Mouse (Mus musculus): ENCODE measurements at regions not wholly inside any gene's neighbourhood (a gene's known extent, or its start where the extent isn't known, plus 50 kb on each side); places are given as distances from the start of the nearest gene placed in this dataset.

GRCm38 (mm10) chr1:41165878-41166786, 360.7 kb downstream of the Tmem182 start:
- peaks cover 6% of the 10 kb centered on the region; the same call in 1 of the 2 replicates for H3K4me1 ChIP-seq (ENCODE audit: control insufficient read depth, insufficient read depth, low read length)
- 6% methylated on average over 12 of the region's 12 CpGs for WGBS
- H3K27ac ChIP-seq (ENCODE audit: low read length): peak overlapping the region; percentile 24

GRCm38 (mm10) chr1:41166787-41167420, 361.5 kb downstream of the Tmem182 start:
- Histone ChIP-seq H3K4me2 (ENCODE audit: low read length) (peak overlapping the region; percentile 23), H3K9me3 (replicated peaks; ENCODE audit: control insufficient read depth, low read length, poor library complexity, severe bottlenecking) (no peaks in the 10 kb centered on the region; the same call in 1 of the 2 replicates), H3K9ac (ENCODE audit: low read depth, low read length) (no peak overlapping the region), H3K4me3 (ENCODE audit: low read depth, low read length) (no peak overlapping the region), H3K4me1 (ENCODE audit: control insufficient read depth, insufficient read depth, low read length) (peaks cover 6% of the 10 kb centered on the region; the same call in 1 of the 2 replicates), H3K36me3 (ENCODE audit: control insufficient read depth, insufficient read depth, low read length) (no peaks in the 10 kb centered on the region), H3K27me3 (ENCODE audit: control insufficient read depth, insufficient read depth, low read depth, low read length) (no peaks in the 10 kb centered on the region), H3K27ac (ENCODE audit: low read length) (no peak overlapping the region)
- peak; percentile 62; the same call in 1 of the 2 replicates for ATAC-seq
- 14% methylated on average over 4 of the region's 4 CpGs for WGBS

More at GRCm38 (mm10) chr1:41165878-41166786, 360.7 kb downstream of the Tmem182 start:
- H3K27me3 ChIP-seq (ENCODE audit: control insufficient read depth, insufficient read depth, low read depth, low read length): no peaks in the 10 kb centered on the region
- H3K4me3 ChIP-seq (ENCODE audit: low read depth, low read length): no peak overlapping the region
- H3K9me3 ChIP-seq (replicated peaks; ENCODE audit: control insufficient read depth, low read length, poor library complexity, severe bottlenecking): no peaks in the 10 kb centered on the region; the same call in 1 of the 2 replicates
- no peak overlapping the region for H3K9ac ChIP-seq (ENCODE audit: low read depth, low read length)
- peak; percentile 87 for ATAC-seq
- no peaks in the 10 kb centered on the region for H3K36me3 ChIP-seq (ENCODE audit: control insufficient read depth, insufficient read depth, low read length)
- H3K4me2 ChIP-seq (ENCODE audit: low read length): peak overlapping the region; percentile 23

- Histone ChIP-seq H3K9me3 (replicated peaks; ENCODE audit: control insufficient read depth, low read length, poor library complexity, severe bottlenecking) (no peaks in the 10 kb centered on the region), H3K9ac (ENCODE audit: low read depth, low read length) (no peak overlapping the region), H3K4me3 (ENCODE audit: low read depth, low read length) (no peak overlapping the region), H3K27me3 (ENCODE audit: control insufficient read depth, insufficient read depth, low read depth, low read length) (no peaks in the 10 kb centered on the region), H3K27ac (ENCODE audit: low read length) (no peak overlapping the region), H3K4me1 (ENCODE audit: control insufficient read depth, insufficient read depth, low read length) (no peaks in the 10 kb centered on the region), H3K36me3 (ENCODE audit: control insufficient read depth, insufficient read depth, low read length) (no peaks in the 10 kb centered on the region), H3K4me2 (ENCODE audit: low read length) (no peak overlapping the region)
- 89% methylated on average over 6 of the region's 6 CpGs for WGBS
- ATAC-seq: no peak
These were observed 381.6 kb downstream of the Tmem182 start for GRCm38 (mm10) chr1:41186991-41187390.

GRCm38 (mm10) chr1:41212876-41213275, 407.5 kb downstream of the Tmem182 start:
- Histone ChIP-seq H3K27me3 (ENCODE audit: control insufficient read depth, insufficient read depth, low read depth, low read length) (no peaks in the 10 kb centered on the region), H3K4me2 (ENCODE audit: low read length) (no peak overlapping the region), H3K9ac (ENCODE audit: low read depth, low read length) (no peak overlapping the region), H3K4me3 (ENCODE audit: low read depth, low read length) (no peak overlapping the region), H3K4me1 (ENCODE audit: control insufficient read depth, insufficient read depth, low read length) (no peaks in the 10 kb centered on the region), H3K9me3 (replicated peaks; ENCODE audit: control insufficient read depth, low read length, poor library complexity, severe bottlenecking) (no peaks in the 10 kb centered on the region), H3K27ac (ENCODE audit: low read length) (no peak overlapping the region), H3K36me3 (ENCODE audit: control insufficient read depth, insufficient read depth, low read length) (no peaks in the 10 kb centered on the region)
- no peak for ATAC-seq
- 88% methylated on average over 2 of the region's 2 CpGs for WGBS

GRCm38 (mm10) chr1:41225851-41226250, 420.4 kb downstream of the Tmem182 start:
- no peaks in the 10 kb centered on the region for H3K9me3 ChIP-seq (replicated peaks; ENCODE audit: control insufficient read depth, low read length, poor library complexity, severe bottlenecking)
- H3K4me3 ChIP-seq (ENCODE audit: low read depth, low read length): no peak overlapping the region
- H3K9ac ChIP-seq (ENCODE audit: low read depth, low read length): no peak overlapping the region
- ATAC-seq: no peak
- H3K36me3 ChIP-seq (ENCODE audit: control insufficient read depth, insufficient read depth, low read length): no peaks in the 10 kb centered on the region
- 96% methylated on average over 1 of the region's 1 CpGs for WGBS
- H3K4me2 ChIP-seq (ENCODE audit: low read length): no peak overlapping the region
- no peak overlapping the region for H3K27ac ChIP-seq (ENCODE audit: low read length)
- H3K27me3 ChIP-seq (ENCODE audit: control insufficient read depth, insufficient read depth, low read depth, low read length): no peaks in the 10 kb centered on the region
- no peaks in the 10 kb centered on the region for H3K4me1 ChIP-seq (ENCODE audit: control insufficient read depth, insufficient read depth, low read length)

- no peak overlapping the region for H3K27ac ChIP-seq (ENCODE audit: low read length)
- 63% methylated on average over 7 of the region's 7 CpGs for WGBS
These were observed 429.9 kb downstream of the Tmem182 start for GRCm38 (mm10) chr1:41235335-41235734.

GRCm38 (mm10) chr1:41243000-41243399, 437.6 kb downstream of the Tmem182 start:
- Histone ChIP-seq H3K4me2 (ENCODE audit: low read length) (no peak overlapping the region), H3K36me3 (ENCODE audit: control insufficient read depth, insufficient read depth, low read length) (no peaks in the 10 kb centered on the region), H3K27me3 (ENCODE audit: control insufficient read depth, insufficient read depth, low read depth, low read length) (no peaks in the 10 kb centered on the region), H3K9ac (ENCODE audit: low read depth, low read length) (no peak overlapping the region), H3K9me3 (replicated peaks; ENCODE audit: control insufficient read depth, low read length, poor library complexity, severe bottlenecking) (no peaks in the 10 kb centered on the region), H3K4me3 (ENCODE audit: low read depth, low read length) (no peak overlapping the region), H3K27ac (ENCODE audit: low read length) (no peak overlapping the region), H3K4me1 (ENCODE audit: control insufficient read depth, insufficient read depth, low read length) (no peaks in the 10 kb centered on the region)
- no peak for ATAC-seq
- WGBS: 40% methylated on average over 6 of the region's 6 CpGs

More at GRCm38 (mm10) chr1:41235335-41235734, 429.9 kb downstream of the Tmem182 start:
- no peaks in the 10 kb centered on the region for H3K36me3 ChIP-seq (ENCODE audit: control insufficient read depth, insufficient read depth, low read length)
- H3K9ac ChIP-seq (ENCODE audit: low read depth, low read length): no peak overlapping the region
- peak; percentile 45; the same call in 1 of the 2 replicates for ATAC-seq
- H3K4me2 ChIP-seq (ENCODE audit: low read length): no peak overlapping the region
- no peak overlapping the region for H3K4me3 ChIP-seq (ENCODE audit: low read depth, low read length)
- H3K27me3 ChIP-seq (ENCODE audit: control insufficient read depth, insufficient read depth, low read depth, low read length): no peaks in the 10 kb centered on the region
- no peaks in the 10 kb centered on the region for H3K4me1 ChIP-seq (ENCODE audit: control insufficient read depth, insufficient read depth, low read length)
- H3K9me3 ChIP-seq (replicated peaks; ENCODE audit: control insufficient read depth, low read length, poor library complexity, severe bottlenecking): no peaks in the 10 kb centered on the region

GRCm38 (mm10) chr1:41244627-41245026, 439.2 kb downstream of the Tmem182 start:
- Histone ChIP-seq H3K9me3 (replicated peaks; ENCODE audit: control insufficient read depth, low read length, poor library complexity, severe bottlenecking) (no peaks in the 10 kb centered on the region), H3K27me3 (ENCODE audit: control insufficient read depth, insufficient read depth, low read depth, low read length) (no peaks in the 10 kb centered on the region), H3K4me3 (ENCODE audit: low read depth, low read length) (no peak overlapping the region), H3K36me3 (ENCODE audit: control insufficient read depth, insufficient read depth, low read length) (no peaks in the 10 kb centered on the region), H3K9ac (ENCODE audit: low read depth, low read length) (no peak overlapping the region), H3K27ac (ENCODE audit: low read length) (no peak overlapping the region), H3K4me1 (ENCODE audit: control insufficient read depth, insufficient read depth, low read length) (no peaks in the 10 kb centered on the region), H3K4me2 (ENCODE audit: low read length) (no peak overlapping the region)
- WGBS: 92% methylated on average over 12 of the region's 12 CpGs
- ATAC-seq: no peak

GRCm38 (mm10) chr1:41264214-41264613, 458.8 kb downstream of the Tmem182 start:
- H3K4me2 ChIP-seq (ENCODE audit: low read length): no peak overlapping the region
- H3K4me3 ChIP-seq (ENCODE audit: low read depth, low read length): no peak overlapping the region
- H3K27me3 ChIP-seq (ENCODE audit: control insufficient read depth, insufficient read depth, low read depth, low read length): no peaks in the 10 kb centered on the region
- WGBS: 41% methylated on average over 10 of the region's 10 CpGs
- no peaks in the 10 kb centered on the region for H3K36me3 ChIP-seq (ENCODE audit: control insufficient read depth, insufficient read depth, low read length)
- no peak for ATAC-seq
- no peak overlapping the region for H3K9ac ChIP-seq (ENCODE audit: low read depth, low read length)
- H3K9me3 ChIP-seq (replicated peaks; ENCODE audit: control insufficient read depth, low read length, poor library complexity, severe bottlenecking): no peaks in the 10 kb centered on the region
- no peaks in the 10 kb centered on the region for H3K4me1 ChIP-seq (ENCODE audit: control insufficient read depth, insufficient read depth, low read length)
- no peak overlapping the region for H3K27ac ChIP-seq (ENCODE audit: low read length)

All from midbrain, embryonic 16.5 days (tissue).